Mouse (Mus musculus): ENCODE data around the gene Rhox4d.
"Not testable (repeated sequence)": the region's sequence is repeated elsewhere in the genome, so short reads cannot be mapped to it uniquely, and the experiment has no call there.

GRCm38 (mm10) chrX:37557112-37557511 is 43.0 kb downstream of the Rhox4d start, which contains the start of gene Rhox4e:
- not testable (repeated sequence) for TF ChIP-seq CTCF (IDR thresholded peaks at IDR 0.05; ENCODE audit: low read depth, low read length); POLR2A (IDR thresholded peaks at IDR 0.05; ENCODE audit: insufficient read depth, low read length); EP300 (IDR thresholded peaks at IDR 0.05; ENCODE audit: insufficient read depth, low read depth, low read length)

Data from ES-Bruce4 (cell line).